Mouse (Mus musculus): ENCODE measurements around the gene Abhd14a. TPM values are rescaled to one million over a fixed set of nuclear protein-coding genes. Genes with fewer than 3 reads are reported as not detected.

The Abhd14a gene
- total and polyA plus RNA-seq, 3 experiments = 5.7 to 24.0 (median 7.7) TPM

DNA sequence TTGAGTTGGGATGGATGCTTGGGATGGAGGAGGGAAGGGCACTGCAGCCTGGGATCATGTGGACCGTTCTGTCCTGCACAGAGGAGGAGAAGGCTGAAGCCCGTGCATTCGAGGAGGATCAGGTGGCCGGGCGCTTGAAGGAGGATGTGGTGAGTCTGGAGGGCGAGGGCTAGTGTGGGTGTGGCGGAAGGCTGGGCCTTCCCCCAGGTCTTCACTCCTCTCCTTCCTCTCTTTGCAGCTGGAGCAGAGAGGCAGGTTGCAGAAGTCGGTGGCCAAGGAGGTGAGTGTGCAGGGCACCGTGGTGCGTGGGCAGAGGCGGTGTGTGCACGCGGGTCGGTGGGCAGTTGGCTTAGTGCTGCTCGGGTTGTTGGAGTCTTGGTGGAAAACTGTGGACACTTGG, 33.6 kb upstream of the Abhd14a start:
- ATAC-seq (ENCODE audit: extremely low read depth, insufficient number of reproducible peaks, low FRiP score, poor library complexity, severe bottlenecking) (no peak), DNase-seq (ENCODE audit: low spot score) (no peak)
- Histone ChIP-seq H3K36me3 (replicated peaks) (peaks cover 74% of the 10 kb centered on the region), H3K4me3 (ENCODE audit: low read depth, low read length) (no peak overlapping the region), H3K4me1 (ENCODE audit: insufficient read depth, low read depth, low read length) (peaks cover 49% of the 10 kb centered on the region), H3K9me3 (replicated peaks) (no peaks in the 10 kb centered on the region), H3K27me3 (ENCODE audit: insufficient read depth, low read length) (no peaks in the 10 kb centered on the region)
- TF ChIP-seq GATA1 (IDR thresholded peaks at IDR 0.05; ENCODE audit: borderline replicate concordance, low read length) (no peak), CTCF (IDR thresholded peaks at IDR 0.05; ENCODE audit: low read depth, low read length) (no peak), TAL1 (conservative IDR thresholded peaks at IDR 0.05; ENCODE audit: low read depth, low read length) (no peak), GATA2 (IDR thresholded peaks at IDR 0.05; ENCODE audit: borderline replicate concordance, low read depth, low read length) (no peak), POLR2AphosphoS5 (IDR thresholded peaks at IDR 0.05; ENCODE audit: insufficient replicate concordance, low read depth, low read length) (no peak)

GRCm38 (mm10) chr9:106480541-106480940, 33.1 kb upstream of the Abhd14a start:
- Histone ChIP-seq H3K4me3 (ENCODE audit: low read depth, low read length) (no peak overlapping the region), H3K4me1 (ENCODE audit: insufficient read depth, low read depth, low read length) (peaks cover 55% of the 10 kb centered on the region), H3K27me3 (ENCODE audit: insufficient read depth, low read length) (no peaks in the 10 kb centered on the region), H3K36me3 (replicated peaks) (peaks cover 69% of the 10 kb centered on the region), H3K9me3 (replicated peaks) (no peaks in the 10 kb centered on the region)
- no peak for DNase-seq (ENCODE audit: low spot score)
- TF ChIP-seq GATA1 (IDR thresholded peaks at IDR 0.05; ENCODE audit: borderline replicate concordance, low read length) (no peak), TAL1 (conservative IDR thresholded peaks at IDR 0.05; ENCODE audit: low read depth, low read length) (no peak), CTCF (IDR thresholded peaks at IDR 0.05; ENCODE audit: low read depth, low read length) (no peak), POLR2AphosphoS5 (IDR thresholded peaks at IDR 0.05; ENCODE audit: insufficient replicate concordance, low read depth, low read length) (no peak), GATA2 (IDR thresholded peaks at IDR 0.05; ENCODE audit: borderline replicate concordance, low read depth, low read length) (no peak)
- no peak for ATAC-seq (ENCODE audit: extremely low read depth, insufficient number of reproducible peaks, low FRiP score, poor library complexity, severe bottlenecking)

DNA sequence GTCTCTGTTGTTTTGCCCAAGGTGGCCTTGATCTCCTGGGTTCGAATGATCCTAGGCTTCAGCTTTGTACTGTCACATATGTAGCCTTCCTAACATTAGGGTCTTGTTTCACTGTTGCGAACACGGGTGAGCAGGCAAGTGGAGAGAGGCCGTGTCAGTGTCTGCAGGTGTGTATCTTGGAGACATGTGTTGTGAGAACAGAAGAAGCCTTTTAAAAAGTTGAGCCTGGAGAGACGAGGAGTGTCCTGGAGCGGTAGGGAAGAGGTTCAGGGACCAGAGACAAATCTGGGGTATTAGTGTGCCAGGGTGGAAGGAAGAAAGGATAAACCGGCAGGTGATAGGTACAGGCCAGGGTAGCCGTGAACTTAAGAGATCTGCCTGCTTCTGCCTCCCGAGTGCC, 30.6 kb upstream of the Abhd14a start:
- peaks cover 10% of the 10 kb centered on the region for H3K27me3 ChIP-seq (ENCODE audit: insufficient read depth, low read length)
- H3K9me3 ChIP-seq (replicated peaks) = no peaks in the 10 kb centered on the region
- DNase-seq (ENCODE audit: low spot score) (no peak), ATAC-seq (ENCODE audit: extremely low read depth, insufficient number of reproducible peaks, low FRiP score, poor library complexity, severe bottlenecking) (no peak)
- H3K4me3 ChIP-seq (ENCODE audit: low read depth, low read length) = peak overlapping the region; percentile 82
- H3K36me3 ChIP-seq (replicated peaks) = peaks cover 44% of the 10 kb centered on the region
- TF ChIP-seq GATA2 (IDR thresholded peaks at IDR 0.05; ENCODE audit: borderline replicate concordance, low read depth, low read length) = no peak
- TF ChIP-seq CTCF (IDR thresholded peaks at IDR 0.05; ENCODE audit: low read depth, low read length) = no peak
- TF ChIP-seq POLR2AphosphoS5 (IDR thresholded peaks at IDR 0.05; ENCODE audit: insufficient replicate concordance, low read depth, low read length) = no peak
- TF ChIP-seq GATA1 (IDR thresholded peaks at IDR 0.05; ENCODE audit: borderline replicate concordance, low read length) = no peak
- TF ChIP-seq TAL1 (conservative IDR thresholded peaks at IDR 0.05; ENCODE audit: low read depth, low read length) = no peak
- peaks cover 67% of the 10 kb centered on the region for H3K4me1 ChIP-seq (ENCODE audit: insufficient read depth, low read depth, low read length)

GRCm38 (mm10) chr9:106477649-106478048, 30.2 kb upstream of the Abhd14a start:
- H3K36me3 ChIP-seq (replicated peaks) = peaks cover 40% of the 10 kb centered on the region
- DNase-seq (ENCODE audit: low spot score) (peak; percentile 33), ATAC-seq (ENCODE audit: extremely low read depth, insufficient number of reproducible peaks, low FRiP score, poor library complexity, severe bottlenecking) (no peak)
- TF ChIP-seq GATA1 (IDR thresholded peaks at IDR 0.05; ENCODE audit: borderline replicate concordance, low read length) (no peak), POLR2AphosphoS5 (IDR thresholded peaks at IDR 0.05; ENCODE audit: insufficient replicate concordance, low read depth, low read length) (no peak), TAL1 (conservative IDR thresholded peaks at IDR 0.05; ENCODE audit: low read depth, low read length) (no peak), CTCF (IDR thresholded peaks at IDR 0.05; ENCODE audit: low read depth, low read length) (no peak), GATA2 (IDR thresholded peaks at IDR 0.05; ENCODE audit: borderline replicate concordance, low read depth, low read length) (no peak)
- H3K27me3 ChIP-seq (ENCODE audit: insufficient read depth, low read length) = peaks cover 13% of the 10 kb centered on the region
- H3K9me3 ChIP-seq (replicated peaks) = no peaks in the 10 kb centered on the region
- peaks cover 65% of the 10 kb centered on the region for H3K4me1 ChIP-seq (ENCODE audit: insufficient read depth, low read depth, low read length)
- H3K4me3 ChIP-seq (ENCODE audit: low read depth, low read length) = peak overlapping the region; percentile 82

DNA sequence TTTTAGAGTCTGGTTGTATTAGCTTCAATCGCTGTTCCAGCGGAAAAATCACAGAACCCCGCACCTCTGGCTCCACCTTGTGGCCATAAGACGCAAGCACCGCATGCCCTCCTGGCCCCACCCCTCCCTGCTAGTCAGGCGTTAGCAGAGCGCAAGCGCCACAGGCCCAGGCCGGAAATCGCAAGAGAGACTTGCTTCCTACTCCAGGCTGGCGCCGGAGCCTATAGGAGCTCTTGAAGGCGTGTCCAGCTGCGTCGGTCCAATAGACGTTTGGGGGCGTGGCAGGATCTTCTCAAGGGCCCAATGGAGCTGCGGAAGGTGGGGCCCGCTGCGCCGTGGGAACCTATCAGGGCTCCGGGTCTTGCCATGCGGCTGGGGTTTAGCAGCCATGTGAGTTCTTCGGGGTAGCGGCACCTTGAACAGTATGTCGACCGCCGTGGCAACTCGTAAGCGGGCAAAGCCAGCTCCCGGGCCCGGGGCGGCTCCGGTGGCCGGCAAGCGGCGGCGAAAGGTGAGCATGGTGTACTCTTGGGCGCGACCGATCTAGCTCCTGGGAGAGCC, 29.5 kb upstream of the Abhd14a start, which contains the start of gene Parp3:
Gene Parp3 (minus strand): TSS at position 26 of the 561 bp plus-strand sequence.
- TF ChIP-seq TAL1 (conservative IDR thresholded peaks at IDR 0.05; ENCODE audit: low read depth, low read length) (no peak), GATA1 (IDR thresholded peaks at IDR 0.05; ENCODE audit: borderline replicate concordance, low read length) (no peak), POLR2AphosphoS5 (IDR thresholded peaks at IDR 0.05; ENCODE audit: insufficient replicate concordance, low read depth, low read length) (no peak), CTCF (IDR thresholded peaks at IDR 0.05; ENCODE audit: low read depth, low read length) (peak; percentile 85)
- Histone ChIP-seq H3K9me3 (replicated peaks) (no peaks in the 10 kb centered on the region), H3K27me3 (ENCODE audit: insufficient read depth, low read length) (peaks cover 16% of the 10 kb centered on the region), H3K4me1 (ENCODE audit: insufficient read depth, low read depth, low read length) (peaks cover 66% of the 10 kb centered on the region), H3K4me3 (ENCODE audit: low read depth, low read length) (peak within 1 kb of the TSS; percentile 82), H3K36me3 (replicated peaks) (peaks cover 35% of the 10 kb centered on the region)
- DNase-seq (ENCODE audit: low spot score) = peak; percentile 98
- peak; percentile 97 for ATAC-seq (ENCODE audit: extremely low read depth, insufficient number of reproducible peaks, low FRiP score, poor library complexity, severe bottlenecking)

- peak overlapping the region; percentile 82; the same call in 1 of the 2 replicates for H3K4me3 ChIP-seq (ENCODE audit: low read depth, low read length)
- peak; percentile 63 for DNase-seq (ENCODE audit: low spot score)
- TF ChIP-seq GATA2 (IDR thresholded peaks at IDR 0.05; ENCODE audit: borderline replicate concordance, low read depth, low read length) = no peak
- TF ChIP-seq POLR2AphosphoS5 (IDR thresholded peaks at IDR 0.05; ENCODE audit: insufficient replicate concordance, low read depth, low read length) = no peak
- no peak for TF ChIP-seq GATA1 (IDR thresholded peaks at IDR 0.05; ENCODE audit: borderline replicate concordance, low read length)
- no peak for TF ChIP-seq TAL1 (conservative IDR thresholded peaks at IDR 0.05; ENCODE audit: low read depth, low read length)
- TF ChIP-seq CTCF (IDR thresholded peaks at IDR 0.05; ENCODE audit: low read depth, low read length) = no peak
- peaks cover 28% of the 10 kb centered on the region for H3K36me3 ChIP-seq (replicated peaks)
- peaks cover 21% of the 10 kb centered on the region for H3K27me3 ChIP-seq (ENCODE audit: insufficient read depth, low read length)
- H3K4me1 ChIP-seq (ENCODE audit: insufficient read depth, low read depth, low read length) = peaks cover 65% of the 10 kb centered on the region
- H3K9me3 ChIP-seq (replicated peaks) = no peaks in the 10 kb centered on the region
- no peak for ATAC-seq (ENCODE audit: extremely low read depth, insufficient number of reproducible peaks, low FRiP score, poor library complexity, severe bottlenecking)
These were observed 28.8 kb upstream of the Abhd14a start for GRCm38 (mm10) chr9:106476002-106476923.
